In the genomic region with DNA sequence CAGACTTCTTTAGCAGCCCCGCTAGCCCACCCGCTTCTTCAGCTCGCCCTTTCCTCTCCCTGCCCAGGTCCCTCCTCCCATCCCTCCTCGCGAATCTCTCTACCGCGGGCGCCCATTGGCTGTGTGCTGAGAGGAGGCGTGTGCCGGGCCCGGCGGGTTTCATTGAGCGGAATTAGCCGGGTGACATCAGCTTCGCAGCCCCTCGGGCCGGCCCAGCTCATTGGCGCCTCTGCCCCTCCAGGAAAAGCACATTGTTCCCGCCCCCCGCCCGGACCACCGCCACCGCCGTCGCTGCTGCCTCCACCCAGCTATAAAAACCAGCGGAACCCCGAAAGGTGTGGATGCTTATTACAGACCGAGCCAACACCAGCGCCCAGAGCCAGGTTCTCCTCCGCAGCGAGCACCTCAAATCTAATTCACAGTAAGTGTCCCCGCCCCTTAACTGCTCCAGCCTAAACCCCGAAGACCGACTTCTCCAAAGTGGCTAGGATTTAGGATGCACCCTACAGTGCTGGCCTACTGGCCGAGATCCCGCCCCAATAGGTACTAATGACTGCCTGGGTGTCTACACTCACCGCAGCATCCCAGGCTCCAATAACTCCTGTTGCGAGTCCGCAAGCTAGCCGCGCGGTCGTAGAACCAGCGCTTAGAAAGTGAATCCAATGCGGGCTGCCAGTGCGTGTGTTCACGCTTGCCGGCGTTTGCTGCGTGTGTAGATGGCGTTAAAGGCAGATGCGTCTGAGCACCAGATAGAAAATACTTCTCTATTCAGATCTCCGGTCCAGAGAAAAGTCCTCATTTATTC, we compare ENCODE assay signal across 8 mouse cellular contexts. TPM values are rescaled to one million over a fixed set of nuclear protein-coding genes. Genes with fewer than 3 reads are reported as not detected.
A peak's percentile ranks its signal among the peaks of the same experiment; 100 is the strongest.
DNase-seq lines count a peak whose midpoint lies in the region; ATAC-seq lines count a peak whose summit lies in the region.

A gene (plus strand): TSS at position 225 of the 805 bp plus-strand sequence.

- peaks cover 58% of the 10 kb centered on the region for H3K4me1 ChIP-seq in hindbrain, embryonic 10.5 days (replicated peaks)
- peaks cover 5% of the 10 kb centered on the region; the same call in 1 of the 2 replicates for H3K4me1 ChIP-seq in limb, embryonic 11.5 days (ENCODE audit: control insufficient read depth, insufficient read depth, low read length)

- peak within 1 kb of the TSS; percentile 32 for H3K4me2 ChIP-seq in limb, embryonic 11.5 days (ENCODE audit: low read depth, severe bottlenecking)

- peaks cover 100% of the 10 kb centered on the region for H3K27me3 ChIP-seq in hindbrain, embryonic 10.5 days (ENCODE audit: insufficient read depth, poor library complexity, severe bottlenecking)
- peaks cover 99% of the 10 kb centered on the region for H3K27me3 ChIP-seq in limb, embryonic 11.5 days (ENCODE audit: control insufficient read depth, insufficient read depth, low read length)

- peak within 1 kb of the TSS; percentile 46 for H3K4me3 ChIP-seq in hindbrain, embryonic 10.5 days
- peak within 1 kb of the TSS; percentile 21 for H3K4me3 ChIP-seq in limb, embryonic 11.5 days (ENCODE audit: low read depth, low read length)

- ATAC-seq in limb, embryonic 11.5 days (ENCODE audit: insufficient number of reproducible peaks, low FRiP score, low TSS enrichment, low read depth) = peak; percentile 58; the same call in 1 of the 2 replicates

- under 1% methylated on average over 53 of the region's 53 CpGs for WGBS in hindbrain, embryonic 10.5 days
- under 1% methylated on average over 53 of the region's 53 CpGs for WGBS in limb, embryonic 11.5 days

- peak; percentile 13 for DNase-seq in kidney, postnatal 14 days
- no peak for DNase-seq in kidney, postnatal 25 days
- peak; percentile 88 for DNase-seq in embryo, embryonic 11 days
- peak; percentile 81 for DNase-seq in hindbrain, embryonic 10.5 days (ENCODE audit: low spot score)
- DNase-seq in limb, embryonic 11.5 days (ENCODE audit: low spot score) = peak; percentile 76
- peak; percentile 61 for DNase-seq in right cerebral cortex, postnatal 25 days
- no peak for DNase-seq in urinary bladder, postnatal 14 days (ENCODE audit: low spot score)
- no peak for DNase-seq in spleen, adult 12 weeks (ENCODE audit: low spot score)

- H3K36me3 ChIP-seq in hindbrain, embryonic 10.5 days = no peaks in the 10 kb centered on the region
- no peaks in the 10 kb centered on the region for H3K36me3 ChIP-seq in limb, embryonic 11.5 days (ENCODE audit: control insufficient read depth, insufficient read depth, low read length)

- H3K9me3 ChIP-seq in hindbrain, embryonic 10.5 days = no peaks in the 10 kb centered on the region
- H3K9me3 ChIP-seq in limb, embryonic 11.5 days (ENCODE audit: control insufficient read depth, low read length) = no peaks in the 10 kb centered on the region

- no peak within 1 kb of the TSS for H3K9ac ChIP-seq in limb, embryonic 11.5 days (ENCODE audit: low read length)

- H3K27ac ChIP-seq in hindbrain, embryonic 10.5 days = no peak within 1 kb of the TSS
- no peak within 1 kb of the TSS for H3K27ac ChIP-seq in limb, embryonic 11.5 days (replicated peaks; ENCODE audit: low read depth, low read length)

RNA-seq across cellular contexts. Expression of the gene that starts here (rescaled TPM):
- 1.4 and 1.9 TPM in 2 replicates for polyA plus RNA-seq in hindbrain, embryonic 10.5 days (2016; fragmentation: Nextera tagmentation; extraction: Ambion mirVana)
- polyA plus RNA-seq in limb, embryonic 11.5 days (2014; fragmentation: Nextera tagmentation; extraction: Ambion mirVana) = not detected in 2 replicates

Comparison
In these comparisons a context has a peak if more than half of its experiments do, and no peak if none do; other contexts are left out.
1. DNase-seq: peak in kidney, postnatal 14 days (single experiment), embryo, embryonic 11 days (single experiment), hindbrain, embryonic 10.5 days (single experiment) and right cerebral cortex, postnatal 25 days (single experiment); none in kidney, postnatal 25 days (0 of 2), urinary bladder, postnatal 14 days (single experiment) and spleen, adult 12 weeks (single experiment).
2. Peak in DNase-seq, ATAC-seq, H3K4me3 ChIP-seq and H3K4me2 ChIP-seq in limb, embryonic 11.5 days; RNA of the gene not detected or under 1 TPM.